Mouse (Mus musculus) kidney, postnatal 0 days (tissue): ENCODE data around the gene 9930104L06Rik. TPM values are rescaled to one million over a fixed set of nuclear protein-coding genes. Genes with fewer than 3 reads are reported as not detected.

Source experiments
- ATAC-seq: fragments of 200-750 bp; cut with Nextera tagmentation; replicated peaks from 2 replicates; pipeline ENCODE4 v1.8.0; 2017; ENCODE audit warnings: low read depth, moderate number of reproducible peaks, moderate TSS enrichment, moderate library complexity; ENCODE audit not compliant: low FRiP score
- DNase-seq: peaks from one replicate; pipeline ENCODE4 v3.0.0-alpha.2; 2016; ENCODE audit warnings: low spot score
- H3K27ac ChIP-seq: fragments of 300-500 bp; sonication (generic); 2 replicates; pipeline ENCODE4 v1.5.1; 2014; ENCODE audit warnings: mild to moderate bottlenecking
- H3K27me3 ChIP-seq: fragments of 300-500 bp; sonication (generic); 2 replicates; pipeline ENCODE4 v1.6.1; 2014; ENCODE audit warnings: low read length, mixed read lengths; ENCODE audit not compliant: insufficient read depth
- H3K36me3 ChIP-seq: fragments of 300-500 bp; sonication (generic); 2 replicates; pipeline ENCODE4 v1.6.1; 2014; ENCODE audit warnings: low read length, mixed read lengths; ENCODE audit not compliant: insufficient read depth
- H3K4me1 ChIP-seq: fragments of 300-500 bp; sonication (generic); replicated peaks from 2 replicates; pipeline ENCODE4 v1.6.1; 2014; ENCODE audit warnings: antibody characterized with exemption, low read length, mixed read lengths; ENCODE audit not compliant: insufficient read depth
- H3K4me2 ChIP-seq: fragments of 300-500 bp; sonication (generic); 2 replicates; pipeline ENCODE4 v1.6.1; 2014; ENCODE audit warnings: mild to moderate bottlenecking, low read length, moderate library complexity, mixed read lengths
- H3K4me3 ChIP-seq: fragments of 300-500 bp; sonication (generic); replicated peaks from 2 replicates; pipeline ENCODE4 v1.5.1; 2014; ENCODE audit warnings: low read depth, low read length
- H3K9ac ChIP-seq: fragments of 300-500 bp; sonication (generic); 2 replicates; pipeline ENCODE4 v1.6.1; 2014; ENCODE audit warnings: low read depth, low read length
- H3K9me3 ChIP-seq: fragments of 300-500 bp; sonication (generic); replicated peaks from 2 replicates; pipeline ENCODE4 v1.6.1; 2016; ENCODE audit warnings: low read length, inconsistent platforms, mixed read lengths
- CTCF ChIP-seq: IDR thresholded peaks from 2 replicates; pipeline ENCODE4 v1.5.1; 2016; ENCODE audit warnings: antibody characterized with exemption, low read depth, mild to moderate bottlenecking, moderate library complexity
- WGBS: fragments of 180-500 bp; shearing (Covaris S2); extraction: QIAGEN DNeasy Blood & Tissue Kit; methylation state at CpG from one replicate; pipeline ENCODE4 v1.1.7; 2014; 5-methylcytosine and 5-hydroxymethylcytosine counted together
- polyA plus RNA-seq: library from polyadenylated mRNA; unstranded; fragments of >200 nt; fragmentation: Nextera tagmentation; extraction: Ambion mirVana; gene quantifications from 2 replicates; pipeline ENCODE4 v1.2.1, GENCODE M21; 2015

9930104L06Rik gene
- polyA plus RNA-seq, 1 experiment from 2014 or later, result 7.4 TPM

DNA sequence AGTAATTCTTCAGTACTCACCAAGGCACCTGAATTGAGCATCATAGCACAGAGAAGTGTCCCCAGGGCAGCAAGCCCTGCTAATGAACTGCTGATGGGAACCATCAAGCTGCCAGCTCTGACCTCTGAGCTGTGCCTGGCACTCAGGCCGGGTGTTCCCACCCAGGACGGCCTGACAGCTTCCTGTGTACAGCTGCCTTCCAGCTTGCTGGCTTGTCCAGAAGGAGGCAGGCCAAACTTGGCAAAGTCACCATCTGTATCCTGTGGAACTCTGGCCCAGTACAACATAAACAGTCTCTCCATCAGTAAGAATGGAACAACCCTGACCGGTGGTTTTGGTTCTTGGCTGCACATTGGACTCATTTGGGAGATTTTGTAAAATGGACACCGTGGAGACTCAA lies 16.7 kb downstream of the 9930104L06Rik start:
- 52% methylated on average over 4 of the region's 4 CpGs for WGBS
- no peak for DNase-seq
- Histone ChIP-seq H3K4me2 (no peak overlapping the region), H3K27ac (no peak overlapping the region), H3K9me3 (no peaks in the 10 kb centered on the region), H3K9ac (no peak overlapping the region), H3K4me3 (no peak overlapping the region), H3K27me3 (no peaks in the 10 kb centered on the region), H3K4me1 (0 out of 2 replicates have a peak, but pooled peaks cover 9% of the 10 kb centered on the region), H3K36me3 (no peaks in the 10 kb centered on the region)
- ATAC-seq, result no peak
- TF ChIP-seq CTCF, result peak; percentile 22; the same call in 1 of the 2 replicates

DNA sequence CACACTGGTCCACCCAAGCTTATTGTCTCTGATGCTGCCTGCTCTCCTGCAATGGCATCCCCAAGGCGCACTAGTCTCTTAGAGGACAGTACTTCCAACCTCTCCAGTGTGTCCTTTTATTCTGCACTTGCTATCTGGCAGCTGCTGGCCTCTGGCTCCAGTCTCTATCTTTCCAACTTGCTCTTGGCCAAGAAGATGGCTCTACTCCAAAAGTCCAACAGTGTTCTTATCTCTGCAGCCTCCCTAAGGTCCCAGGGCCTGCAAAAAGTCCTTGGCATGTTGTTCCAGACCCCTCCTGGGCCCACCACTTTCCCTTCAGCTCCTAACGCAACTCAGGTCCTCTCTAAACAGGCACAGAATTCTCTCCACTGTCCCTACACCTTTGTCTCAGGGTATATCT lies 20.4 kb downstream of the 9930104L06Rik start:
- H3K4me2 ChIP-seq, result no peak overlapping the region
- no peak overlapping the region for H3K27ac ChIP-seq
- peaks cover 5% of the 10 kb centered on the region; the same call in 1 of the 2 replicates for H3K4me1 ChIP-seq
- no peaks in the 10 kb centered on the region for H3K36me3 ChIP-seq
- no peak for TF ChIP-seq CTCF
- H3K27me3 ChIP-seq, result no peaks in the 10 kb centered on the region
- H3K4me3 ChIP-seq, result no peak overlapping the region
- no peak overlapping the region for H3K9ac ChIP-seq
- DNase-seq (no peak), ATAC-seq (no peak)
- WGBS, result 88% methylated on average over 2 of the region's 2 CpGs
- H3K9me3 ChIP-seq, result no peaks in the 10 kb centered on the region

DNA sequence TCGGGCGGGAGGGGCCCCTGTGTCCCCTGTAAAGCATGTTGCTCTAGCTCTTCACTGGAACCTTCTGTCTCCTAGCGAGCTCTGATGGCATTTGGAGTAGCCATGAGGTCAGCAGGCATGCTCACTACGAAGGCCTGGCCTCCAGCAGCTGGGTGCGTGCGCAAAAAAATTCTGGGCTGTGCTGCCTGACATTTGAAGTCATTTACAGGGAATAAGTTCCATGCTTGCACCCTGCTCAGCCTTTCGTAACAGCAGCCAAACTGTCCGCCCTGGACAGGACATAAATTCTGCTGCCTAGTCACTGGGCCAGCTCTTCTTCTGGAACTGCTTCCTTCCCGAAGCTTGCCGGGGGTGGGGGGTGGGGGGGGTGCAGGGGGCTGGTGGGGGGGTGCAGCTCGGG lies 22.2 kb downstream of the 9930104L06Rik start:
- TF ChIP-seq CTCF, result no peak
- Histone ChIP-seq H3K27me3 (no peaks in the 10 kb centered on the region), H3K4me3 (no peak overlapping the region), H3K36me3 (no peaks in the 10 kb centered on the region), H3K4me1 (peaks cover 5% of the 10 kb centered on the region; the same call in 1 of the 2 replicates), H3K9ac (no peak overlapping the region), H3K27ac (peak overlapping the region; percentile 66; the same call in 1 of the 2 replicates), H3K4me2 (no peak overlapping the region), H3K9me3 (no peaks in the 10 kb centered on the region)
- WGBS, result 14% methylated on average over 11 of the region's 11 CpGs
- 0 out of 2 replicates have a peak, but pooled peaks have one; percentile 21 for ATAC-seq
- DNase-seq, result peak; percentile 87

DNA sequence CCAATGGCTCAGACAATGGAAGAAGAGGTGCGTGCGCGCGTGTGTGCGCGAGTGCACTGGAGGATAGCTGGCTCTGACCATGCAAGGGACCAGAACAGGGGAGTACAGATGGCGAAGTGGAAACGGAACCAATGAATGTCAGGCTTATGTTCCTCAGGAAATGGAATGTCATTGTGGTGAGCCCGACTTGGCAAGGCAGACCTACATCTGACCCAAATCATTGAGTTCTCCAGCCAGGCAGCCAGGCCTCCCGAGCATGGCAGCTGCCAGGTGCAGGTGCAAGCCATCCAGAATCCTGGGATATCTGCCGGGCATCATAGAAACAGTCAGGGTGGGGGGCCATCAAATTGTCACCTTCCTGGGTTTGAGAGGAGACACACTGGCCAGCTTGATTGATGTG lies 24.1 kb downstream of the 9930104L06Rik start:
- TF ChIP-seq CTCF, result no peak
- Histone ChIP-seq H3K9me3 (no peaks in the 10 kb centered on the region), H3K27me3 (no peaks in the 10 kb centered on the region), H3K27ac (no peak overlapping the region), H3K4me3 (no peak overlapping the region), H3K4me1 (peaks cover 5% of the 10 kb centered on the region; the same call in 1 of the 2 replicates), H3K4me2 (no peak overlapping the region), H3K9ac (no peak overlapping the region), H3K36me3 (no peaks in the 10 kb centered on the region)
- WGBS, result 77% methylated on average over 11 of the region's 11 CpGs
- ATAC-seq, result no peak
- DNase-seq, result no peak

DNA sequence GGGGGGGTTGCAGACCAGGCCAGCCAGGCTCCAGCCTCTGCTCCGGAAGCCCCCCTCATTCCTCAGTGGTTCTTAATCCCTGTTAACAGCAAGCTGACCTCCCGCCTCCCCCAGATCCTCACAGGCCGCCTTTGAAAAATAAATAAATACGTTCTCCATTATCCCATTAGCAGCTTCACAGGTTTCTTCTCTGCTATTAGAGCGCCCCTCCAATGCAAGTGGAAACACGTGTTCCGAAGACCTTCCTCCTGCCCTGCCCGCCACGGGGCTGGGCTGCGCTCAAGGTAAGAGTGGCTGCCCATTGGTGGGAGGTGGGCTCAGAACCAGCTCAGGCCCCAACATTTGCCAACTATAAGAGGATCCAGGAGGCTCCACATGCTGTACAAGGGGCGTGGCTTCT lies 25.7 kb downstream of the 9930104L06Rik start:
- ATAC-seq (no peak), DNase-seq (no peak)
- H3K27ac ChIP-seq, result no peak overlapping the region
- no peaks in the 10 kb centered on the region for H3K27me3 ChIP-seq
- H3K4me2 ChIP-seq, result no peak overlapping the region
- H3K36me3 ChIP-seq, result no peaks in the 10 kb centered on the region
- H3K4me3 ChIP-seq, result no peak overlapping the region
- no peaks in the 10 kb centered on the region for H3K9me3 ChIP-seq
- H3K9ac ChIP-seq, result no peak overlapping the region
- TF ChIP-seq CTCF, result no peak
- H3K4me1 ChIP-seq, result peaks cover 5% of the 10 kb centered on the region; the same call in 1 of the 2 replicates
- WGBS, result 43% methylated on average over 11 of the region's 11 CpGs

DNA sequence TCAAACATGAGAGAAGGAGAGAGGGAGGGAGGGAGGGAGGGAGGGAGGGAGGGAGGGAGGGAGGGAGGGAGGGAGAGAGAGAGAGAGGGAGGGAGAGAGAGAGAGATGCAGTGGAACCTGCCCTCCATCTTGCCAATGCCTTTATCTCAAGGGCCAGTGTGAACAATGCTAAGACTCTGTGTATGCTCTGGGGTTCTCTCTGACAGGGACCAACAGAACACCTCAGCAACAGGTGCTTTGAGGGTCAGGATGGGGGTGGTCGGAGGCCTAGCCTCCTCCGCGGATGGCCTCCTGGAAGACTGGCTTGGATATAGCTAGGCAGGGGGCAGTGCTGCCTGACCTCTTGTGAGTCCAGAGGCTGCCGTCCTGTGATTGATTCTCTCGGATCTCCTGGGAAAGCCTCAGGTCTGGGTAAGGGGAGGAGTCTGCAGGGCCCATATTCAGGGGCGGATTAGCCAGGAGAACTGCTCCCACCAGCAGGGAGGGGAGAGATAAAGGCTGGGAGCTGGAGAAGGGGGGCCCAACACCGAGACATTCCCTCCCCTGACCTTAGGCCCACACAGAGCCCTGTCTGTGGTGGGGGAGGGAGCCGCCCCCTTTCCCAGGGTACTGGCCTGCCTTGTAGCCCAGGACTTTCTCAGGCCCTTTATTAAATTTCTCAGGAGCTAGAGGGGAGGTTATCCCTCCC lies 28.2 kb downstream of the 9930104L06Rik start:
- Histone ChIP-seq H3K4me1 (no peaks in the 10 kb centered on the region), H3K9ac (no peak overlapping the region), H3K9me3 (no peaks in the 10 kb centered on the region), H3K4me2 (no peak overlapping the region), H3K27ac (no peak overlapping the region), H3K36me3 (no peaks in the 10 kb centered on the region), H3K27me3 (no peaks in the 10 kb centered on the region), H3K4me3 (no peak overlapping the region)
- DNase-seq (no peak), ATAC-seq (no peak; the same call in 1 of the 2 replicates)
- 16% methylated on average over 8 of the region's 8 CpGs for whole genome bisulfite sequencing
- no peak for TF ChIP-seq CTCF
